Mouse (Mus musculus): ENCODE results near the gene Znhit3. TPM values are rescaled to one million over a fixed set of nuclear protein-coding genes. Genes with fewer than 3 reads are reported as not detected.

Znhit3 gene
- polyA plus RNA-seq, 1 experiment from 2014 or later, result 48.3 TPM

DNA sequence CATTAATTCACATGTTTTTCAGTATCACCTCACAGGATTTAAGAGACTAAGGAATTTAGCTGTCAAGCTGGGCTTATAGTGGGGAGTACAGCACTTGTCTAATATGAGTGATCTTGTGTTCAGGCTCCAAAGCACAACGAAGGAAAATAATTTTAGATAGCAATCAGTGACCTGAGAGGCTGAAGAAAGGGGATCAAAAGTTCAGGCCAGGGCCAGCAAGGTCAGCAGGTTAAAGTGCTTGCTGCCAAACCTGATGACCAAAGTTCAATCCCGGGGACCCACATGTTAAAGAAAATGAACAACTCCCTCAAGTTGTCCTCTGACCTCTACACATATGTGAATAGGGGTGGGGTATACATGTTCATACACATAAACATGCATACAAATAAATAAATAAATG lies 50.9 kb downstream of the Znhit3 start:
- Histone ChIP-seq H3K27me3 (ENCODE audit: control insufficient read depth, insufficient read depth, low read length) (no peaks in the 10 kb centered on the region), H3K9ac (ENCODE audit: low read length) (no peak overlapping the region), H3K4me2 (ENCODE audit: low read depth, low read length) (no peak overlapping the region), H3K9me3 (replicated peaks; ENCODE audit: control insufficient read depth, low read length) (no peaks in the 10 kb centered on the region), H3K36me3 (ENCODE audit: control insufficient read depth, insufficient read depth, low read length) (peaks cover 9% of the 10 kb centered on the region; the same call in 1 of the 2 replicates), H3K27ac (ENCODE audit: low read length) (no peak overlapping the region), H3K4me3 (replicated peaks; ENCODE audit: low read length) (no peak overlapping the region), H3K4me1 (ENCODE audit: control insufficient read depth, insufficient read depth, low read length) (peaks cover 16% of the 10 kb centered on the region; the same call in 1 of the 2 replicates)
- 53% methylated on average over 2 of the region's 2 CpGs for WGBS
- ATAC-seq (ENCODE audit: insufficient read depth, low FRiP score), result no peak

Small RNAs within 50 kb of the gene (microRNA-seq; reads per million reads assigned to microRNA genes)
- not detected for gene Gm23564

Other genes with a start within 250 kb of the Znhit3 start
- gene Mrm1, start 96.9 kb downstream of the Znhit3 start, polyA plus RNA-seq (2015; fragmentation: Nextera tagmentation; extraction: Ambion mirVana), result 12.1 and 13.2 TPM in 2 replicates
- gene Dhrs11, start 87.4 kb downstream of the Znhit3 start, polyA plus RNA-seq (2015; fragmentation: Nextera tagmentation; extraction: Ambion mirVana), result 25.5 and 29.5 TPM in 2 replicates
- 52.2 and 60.3 TPM in 2 replicates for gene Ggnbp2, start 45.5 kb downstream of the Znhit3 start, polyA plus RNA-seq (2015; fragmentation: Nextera tagmentation; extraction: Ambion mirVana)
- 7.7 and 8.0 TPM in 2 replicates for gene Myo19, start 36.2 kb downstream of the Znhit3 start, polyA plus RNA-seq (2015; fragmentation: Nextera tagmentation; extraction: Ambion mirVana)
- 2.5 and 3.1 TPM in 2 replicates for gene Pigw, start 36.1 kb downstream of the Znhit3 start, polyA plus RNA-seq (2015; fragmentation: Nextera tagmentation; extraction: Ambion mirVana)
- gene Car4, start 41.4 kb upstream of the Znhit3 start, polyA plus RNA-seq (2015; fragmentation: Nextera tagmentation; extraction: Ambion mirVana), result 0.35 and 0.49 TPM in 2 replicates
- gene Usp32, start 223.8 kb upstream of the Znhit3 start, polyA plus RNA-seq (2015; fragmentation: Nextera tagmentation; extraction: Ambion mirVana), result 4.8 and 5.0 TPM in 2 replicates